Mouse (Mus musculus) adrenal gland, postnatal 4 days (tissue): ENCODE measurements around the gene Gm28576. TPM values are rescaled to one million over a fixed set of nuclear protein-coding genes. Genes with fewer than 3 reads are reported as not detected.
"Not testable (repeated sequence)": the region's sequence is repeated elsewhere in the genome, so short reads cannot be mapped to it uniquely, and the experiment has no call there.

Source experiments
- DNase-seq, 2 experiments: peaks; one replicate each; pipeline ENCODE4 v3.0.0; 2021 to 2022; ENCODE audit warnings: low spot score in 2 of 2, mixed read lengths in 2 of 2
- long read RNA-seq, 2 experiments: library from polyadenylated mRNA; stranded (forward); transcript quantifications; one replicate each; pipeline ENCODE4 v2.0.0; 2021
- total RNA-seq, 2 experiments: library from RNA; stranded (reverse); gene quantifications; 2 replicates each; pipeline ENCODE4 v1.2.3; 2021

The Gm28576 gene
- total RNA-seq = not detected
- long read RNA-seq, experiment 1 = 0 reads
- long read RNA-seq, experiment 2 = 0 reads

DNA sequence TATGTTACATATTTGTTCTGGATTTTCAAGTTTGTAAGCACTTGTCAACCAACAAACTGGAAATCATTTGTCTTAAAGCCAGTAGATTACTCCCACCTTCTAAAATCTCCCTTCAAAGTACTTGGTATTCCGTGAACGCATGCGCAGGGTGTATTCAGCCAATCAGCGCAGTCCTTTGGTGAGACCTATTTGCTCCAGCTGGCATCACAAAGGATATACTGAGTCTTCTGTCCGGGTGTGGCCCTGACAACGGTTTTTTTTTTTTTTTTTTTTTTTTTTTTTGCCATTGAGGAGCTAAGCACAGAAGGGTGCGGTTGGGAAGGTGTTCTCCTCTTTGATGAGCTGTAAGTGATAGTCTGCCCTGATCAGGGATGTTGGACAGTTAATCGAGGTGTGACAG is at the start of gene Gm28576:
Gene Gm28576 (plus strand): TSS at position 301 of the 400 bp plus-strand sequence.
- not testable (repeated sequence) for DNase-seq

Other genes starting within 250 kb of the Gm28576 start
- under 1 TPM; 0.08 to 0.17 TPM for gene Gm20826, start 84.5 kb upstream of the Gm28576 start, total RNA-seq